8 mouse cellular contexts compared by ENCODE assay signal in the genomic region with DNA sequence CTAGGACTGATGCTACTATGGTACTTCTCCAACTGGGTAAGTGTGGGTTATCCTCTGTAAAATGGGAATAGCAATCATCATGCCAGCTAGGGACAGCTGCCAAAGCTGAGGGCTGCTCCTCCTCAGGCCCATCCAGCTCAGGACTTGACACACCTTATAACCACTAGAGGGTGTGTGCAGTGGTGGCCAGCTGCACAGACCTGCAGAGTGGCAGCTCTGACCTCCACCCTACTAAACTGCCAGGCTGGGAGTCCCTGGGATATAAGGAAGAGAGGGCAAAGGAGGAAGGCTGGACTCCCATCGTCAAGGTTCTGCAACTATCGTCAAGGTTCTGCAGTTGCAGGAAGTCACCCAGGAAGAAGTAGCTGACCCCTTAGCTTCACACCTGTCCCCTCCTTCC. TPM values are rescaled to one million over a fixed set of nuclear protein-coding genes. Genes with fewer than 3 reads are reported as not detected.
DNase-seq lines count a peak whose midpoint lies in the region; ATAC-seq and TF ChIP-seq lines count a peak whose summit lies in the region.
"Had no signal": no experiment of that assay in that cellular context is flagged by ENCODE, and none has a peak within 500 bp of the region (broad histone marks: within the 10 kb centered on the region; RNA-seq: fewer than 3 reads in every experiment).

No protein-coding gene starts in this region.

- peak; percentile 57 for TF ChIP-seq CTCF in heart, postnatal 0 days (IDR thresholded peaks at IDR 0.05; ENCODE audit: low read depth)

- no peaks in the 10 kb centered on the region for H3K9me3 ChIP-seq in liver, embryonic 11.5 days (ENCODE audit: control insufficient read depth, low read length)
- H3K9me3 ChIP-seq in heart, postnatal 0 days (replicated peaks; ENCODE audit: control insufficient read depth, low read length) = no peaks in the 10 kb centered on the region
- H3K9me3 ChIP-seq in liver, embryonic 15.5 days (replicated peaks) = no peaks in the 10 kb centered on the region
- no peaks in the 10 kb centered on the region for H3K9me3 ChIP-seq in neural tube, embryonic 15.5 days (replicated peaks)

- no peak for TF ChIP-seq EP300 in heart, postnatal 0 days (IDR thresholded peaks at IDR 0.05; ENCODE audit: low read depth)

- no peaks in the 10 kb centered on the region for H3K36me3 ChIP-seq in liver, embryonic 11.5 days (ENCODE audit: control insufficient read depth, insufficient read depth, low read length)
- H3K36me3 ChIP-seq in heart, postnatal 0 days (replicated peaks; ENCODE audit: control insufficient read depth, insufficient read depth, low read length) = no peaks in the 10 kb centered on the region
- no peaks in the 10 kb centered on the region for H3K36me3 ChIP-seq in liver, embryonic 15.5 days (replicated peaks)
- H3K36me3 ChIP-seq in neural tube, embryonic 15.5 days = no peaks in the 10 kb centered on the region

- H3K4me3 ChIP-seq in liver, embryonic 11.5 days (ENCODE audit: low read depth, low read length) = no peak overlapping the region
- no peak overlapping the region for H3K4me3 ChIP-seq in heart, postnatal 0 days (ENCODE audit: low read depth, low read length)
- no peak overlapping the region for H3K4me3 ChIP-seq in liver, embryonic 15.5 days (replicated peaks)
- H3K4me3 ChIP-seq in neural tube, embryonic 15.5 days (replicated peaks) = no peak overlapping the region
- H3K4me3 ChIP-seq: erythroblast, embryonic 14.5 days had no signal

- no peak overlapping the region for H3K9ac ChIP-seq in liver, embryonic 11.5 days (ENCODE audit: low read depth, low read length)
- no peak overlapping the region for H3K9ac ChIP-seq in heart, postnatal 0 days (replicated peaks; ENCODE audit: low read depth, low read length)
- 0 out of 2 replicates have a peak overlapping the region, but pooled peaks have one; percentile 13 for H3K9ac ChIP-seq in liver, embryonic 15.5 days
- no peak overlapping the region for H3K9ac ChIP-seq in neural tube, embryonic 15.5 days (replicated peaks)

- no peak overlapping the region for H3K4me2 ChIP-seq in liver, embryonic 11.5 days
- no peak overlapping the region for H3K4me2 ChIP-seq in heart, postnatal 0 days (ENCODE audit: low read depth, low read length)
- no peak overlapping the region for H3K4me2 ChIP-seq in liver, embryonic 15.5 days
- H3K4me2 ChIP-seq in neural tube, embryonic 15.5 days = no peak overlapping the region

- peaks cover 13% of the 10 kb centered on the region for H3K27me3 ChIP-seq in liver, embryonic 11.5 days (replicated peaks; ENCODE audit: control insufficient read depth, insufficient read depth, low read length)
- no peaks in the 10 kb centered on the region for H3K27me3 ChIP-seq in heart, postnatal 0 days (ENCODE audit: control insufficient read depth, insufficient read depth, low read length)
- peaks cover 28% of the 10 kb centered on the region for H3K27me3 ChIP-seq in liver, embryonic 15.5 days
- peaks cover 12% of the 10 kb centered on the region; the same call in 1 of the 2 replicates for H3K27me3 ChIP-seq in neural tube, embryonic 15.5 days (replicated peaks)

- H3K4me1 ChIP-seq in liver, embryonic 11.5 days (replicated peaks; ENCODE audit: control insufficient read depth, insufficient read depth, low read length) = peaks cover 33% of the 10 kb centered on the region
- H3K4me1 ChIP-seq in heart, postnatal 0 days (ENCODE audit: control insufficient read depth, insufficient read depth) = no peaks in the 10 kb centered on the region
- H3K4me1 ChIP-seq in liver, embryonic 15.5 days (replicated peaks) = peaks cover 77% of the 10 kb centered on the region
- H3K4me1 ChIP-seq in neural tube, embryonic 15.5 days = peaks cover 36% of the 10 kb centered on the region

- no peak for ATAC-seq in liver, embryonic 11.5 days (replicated peaks; ENCODE audit: low FRiP score)
- ATAC-seq in heart, postnatal 0 days (ENCODE audit: insufficient read depth, low read depth) = no peak
- ATAC-seq in liver, embryonic 15.5 days (ENCODE audit: insufficient read depth) = no peak
- no peak for ATAC-seq in neural tube, embryonic 15.5 days (ENCODE audit: low FRiP score)

- peak; percentile 70 for DNase-seq in liver
- DNase-seq in liver, embryonic 11.5 days (ENCODE audit: low spot score) = no peak
- DNase-seq in MN1 (ENCODE audit: low spot score) = peak; percentile 53
- no peak for DNase-seq in heart, postnatal 0 days (ENCODE audit: low spot score)
- no peak for DNase-seq in ovary, postnatal 36 days (ENCODE audit: low spot score)

- H3K27ac ChIP-seq in liver, embryonic 11.5 days (ENCODE audit: low read depth, low read length) = no peak overlapping the region
- no peak overlapping the region for H3K27ac ChIP-seq in heart, postnatal 0 days (ENCODE audit: low read depth)
- peak overlapping the region; percentile 15 for H3K27ac ChIP-seq in liver, embryonic 15.5 days (replicated peaks)
- no peak overlapping the region for H3K27ac ChIP-seq in neural tube, embryonic 15.5 days (replicated peaks)

- WGBS in liver, embryonic 11.5 days = 17% methylated on average over 2 of the region's 2 CpGs
- 24% methylated on average over 2 of the region's 2 CpGs for WGBS in heart, postnatal 0 days
- 13% methylated on average over 2 of the region's 2 CpGs for WGBS in liver, embryonic 15.5 days (ENCODE audit: insufficient replicate concordance)
- WGBS in neural tube, embryonic 15.5 days = 37% methylated on average over 2 of the region's 2 CpGs

RNA-seq across cellular contexts. Expression of a gene that starts 3.1 kb away (rescaled TPM):
- polyA plus RNA-seq in liver, embryonic 11.5 days (2014; fragmentation: Nextera tagmentation; extraction: Ambion mirVana) = 10.1 and 11.1 TPM in 2 replicates
- 68.4 and 93.1 TPM in 2 replicates for total RNA-seq in heart, postnatal 0 days (2014; rRNA removed; ENCODE audit: low replicate concordance)
- 5.6 and 6.7 TPM in 2 replicates for polyA plus RNA-seq in heart, postnatal 0 days (2015; fragmentation: Nextera tagmentation; extraction: Ambion mirVana)
- 2.3 and 2.9 TPM in 2 replicates for polyA plus RNA-seq in liver, embryonic 15.5 days (2015; fragmentation: Nextera tagmentation; extraction: Ambion mirVana)
- polyA plus RNA-seq in neural tube, embryonic 15.5 days (2015; fragmentation: Nextera tagmentation; extraction: Ambion mirVana) = 1.8 and 3.0 TPM in 2 replicates

Comparison
In these comparisons a context has a peak if more than half of its experiments do, and no peak if none do; other contexts are left out.
1. DNase-seq: peak in liver (single experiment) and MN1 (single experiment); none in liver, embryonic 11.5 days (single experiment), heart, postnatal 0 days (single experiment) and ovary, postnatal 36 days (single experiment).